Mouse (Mus musculus) ES-E14 (cell line): ENCODE measurements at regions not wholly inside any gene's neighbourhood (a gene's known extent, or its start where the extent isn't known, plus 50 kb on each side); places are given as distances from the start of the nearest gene placed in this dataset.

ENCODE experiments used
- DNase-seq: peaks from one replicate; pipeline ENCODE4 v3.0.0-alpha.2; 2013; ENCODE audit warnings: low read depth, low spot score
- H3K27ac ChIP-seq: 2 replicates; pipeline ENCODE4 v1.5.1; 2012; ENCODE audit warnings: low read depth, mild to moderate bottlenecking, low read length, moderate library complexity, mixed read lengths; ENCODE audit not compliant: poor library complexity, insufficient read depth, severe bottlenecking
- H3K36me3 ChIP-seq: 2 replicates; pipeline ENCODE4 v1.6.1; 2012; ENCODE audit warnings: mild to moderate bottlenecking, low read length, moderate library complexity, mixed read lengths; ENCODE audit not compliant: control insufficient read depth, poor library complexity, insufficient read depth, severe bottlenecking
- H3K4me1 ChIP-seq, 2 experiments: fragments of 150-350 bp in 1 of 2; sonication (generic) in 1 of 2; 2 replicates each; pipeline ENCODE4 v1.6.1; 2012; ENCODE audit warnings: low read length in 2 of 2, mild to moderate bottlenecking in 1 of 2, mixed read lengths in 1 of 2; ENCODE audit not compliant: control insufficient read depth in 2 of 2, insufficient read depth in 2 of 2, poor library complexity in 1 of 2
- H3K4me3 ChIP-seq, 2 experiments: fragments of 150-350 bp in 1 of 2; sonication (generic) in 1 of 2; 2 replicates each; pipeline ENCODE4 v1.5.1; 2012; ENCODE audit warnings: low read length in 2 of 2, low read depth in 1 of 2, mild to moderate bottlenecking in 1 of 2, mixed read lengths in 1 of 2; ENCODE audit not compliant: insufficient read depth in 1 of 2, poor library complexity in 1 of 2, severe bottlenecking in 1 of 2
- H3K9ac ChIP-seq: 2 replicates; pipeline ENCODE4 v1.6.1; 2012; ENCODE audit warnings: low read depth, mild to moderate bottlenecking, low read length, mixed read lengths; ENCODE audit not compliant: poor library complexity, insufficient read depth, severe bottlenecking
- H3K9me3 ChIP-seq: fragments of 150-350 bp; sonication (generic); 2 replicates; pipeline ENCODE4 v1.6.1; 2012; ENCODE audit warnings: low read depth, mild to moderate bottlenecking, low read length; ENCODE audit not compliant: control insufficient read depth, insufficient read depth
- CHD2 ChIP-seq: IDR thresholded peaks from 2 replicates; pipeline ENCODE4 v1.6.1; 2014; ENCODE audit warnings: mild to moderate bottlenecking, low read depth, low read length, inconsistent platforms
- HCFC1 ChIP-seq: IDR thresholded peaks from 2 replicates; pipeline ENCODE4 v1.6.1; 2012; ENCODE audit warnings: low read length, inconsistent platforms, borderline replicate concordance; ENCODE audit not compliant: insufficient read depth
- MAFK ChIP-seq: IDR thresholded peaks from 2 replicates; pipeline ENCODE4 v1.6.1; 2014; ENCODE audit warnings: mild to moderate bottlenecking, low read depth, low read length, inconsistent platforms; ENCODE audit not compliant: insufficient read depth
- ZC3H11A ChIP-seq: IDR thresholded peaks from 2 replicates; pipeline ENCODE4 v1.6.1; 2012; ENCODE audit warnings: low read depth, mild to moderate bottlenecking, inconsistent platforms, low read length, borderline replicate concordance
- ZNF384 ChIP-seq: IDR thresholded peaks from 2 replicates; pipeline ENCODE4 v1.6.1; 2012; ENCODE audit warnings: low read depth, low read length, inconsistent platforms
- in situ Hi-C, 2 experiments: fragments of 600-800 bp; cut with MboI; formaldehyde crosslinking; loops; one replicate each; pipeline ENCODE4 v1.15.1; 2025; ENCODE audit warnings: low sequenced_read_pairs in 2 of 2, inconsistent platforms in 1 of 2; ENCODE audit not compliant: unreplicated experiment in 2 of 2

GRCm38 (mm10) chr14:98651221-98651620 is 342.9 kb downstream of the Rpl36a-ps1 start:
- TF ChIP-seq CHD2, result no peak
- no peak for TF ChIP-seq ZNF384
- no peak for TF ChIP-seq MAFK
- TF ChIP-seq HCFC1, result no peak
- no peak for TF ChIP-seq ZC3H11A
- Histone ChIP-seq H3K9ac (no peak overlapping the region), H3K27ac (no peak overlapping the region), H3K4me3 (no peak overlapping the region), H3K9me3 (no peaks in the 10 kb centered on the region), H3K36me3 (no peaks in the 10 kb centered on the region), H3K4me1 (no peaks in the 10 kb centered on the region)
- in situ Hi-C loops, result no loop called here
- no peak for DNase-seq

GRCm38 (mm10) chr14:98650520-98650919 is 343.6 kb downstream of the Rpl36a-ps1 start:
- no peak overlapping the region for H3K9ac ChIP-seq
- H3K27ac ChIP-seq, result no peak overlapping the region
- no peaks in the 10 kb centered on the region for H3K36me3 ChIP-seq
- DNase-seq, result no peak
- TF ChIP-seq HCFC1 (no peak), ZC3H11A (no peak), CHD2 (no peak), ZNF384 (no peak), MAFK (no peak)
- no peaks in the 10 kb centered on the region for H3K9me3 ChIP-seq
- no peaks in the 10 kb centered on the region for H3K4me1 ChIP-seq
- no peak overlapping the region for H3K4me3 ChIP-seq
- in situ Hi-C loops, result no loop called here

GRCm38 (mm10) chr14:98647614-98648013 is 346.5 kb downstream of the Rpl36a-ps1 start:
- no peak for DNase-seq
- in situ Hi-C loops, result no loop called here
- Histone ChIP-seq H3K36me3 (no peaks in the 10 kb centered on the region), H3K4me3 (no peak overlapping the region), H3K9me3 (no peaks in the 10 kb centered on the region), H3K9ac (no peak overlapping the region), H3K27ac (no peak overlapping the region), H3K4me1 (no peaks in the 10 kb centered on the region)
- TF ChIP-seq MAFK (no peak), ZNF384 (no peak), HCFC1 (no peak), CHD2 (no peak), ZC3H11A (no peak)

GRCm38 (mm10) chr14:98643756-98644155 is 350.4 kb downstream of the Rpl36a-ps1 start:
- no peak overlapping the region for H3K9ac ChIP-seq
- no peaks in the 10 kb centered on the region for H3K4me1 ChIP-seq
- H3K4me3 ChIP-seq, result no peak overlapping the region
- H3K36me3 ChIP-seq, result no peaks in the 10 kb centered on the region
- DNase-seq, result no peak
- in situ Hi-C loops, result no loop called here
- TF ChIP-seq ZC3H11A (no peak), MAFK (no peak), CHD2 (no peak), HCFC1 (no peak), ZNF384 (no peak)
- H3K9me3 ChIP-seq, result no peaks in the 10 kb centered on the region
- H3K27ac ChIP-seq, result no peak overlapping the region
